Mouse (Mus musculus) c-Kit-positive CD71-positive TER-119-positive erythroid progenitor cells, embryonic 14.5 days (primary cell): ENCODE results near the gene Dnm2.
"Not testable (repeated sequence)": the region's sequence is repeated elsewhere in the genome, so short reads cannot be mapped to it uniquely, and the experiment has no call there.

Experiments used
- DNase-seq: peaks from one replicate; pipeline ENCODE4 v3.0.0-alpha.2; 2013; ENCODE audit warnings: low spot score

Dnm2 gene

DNA sequence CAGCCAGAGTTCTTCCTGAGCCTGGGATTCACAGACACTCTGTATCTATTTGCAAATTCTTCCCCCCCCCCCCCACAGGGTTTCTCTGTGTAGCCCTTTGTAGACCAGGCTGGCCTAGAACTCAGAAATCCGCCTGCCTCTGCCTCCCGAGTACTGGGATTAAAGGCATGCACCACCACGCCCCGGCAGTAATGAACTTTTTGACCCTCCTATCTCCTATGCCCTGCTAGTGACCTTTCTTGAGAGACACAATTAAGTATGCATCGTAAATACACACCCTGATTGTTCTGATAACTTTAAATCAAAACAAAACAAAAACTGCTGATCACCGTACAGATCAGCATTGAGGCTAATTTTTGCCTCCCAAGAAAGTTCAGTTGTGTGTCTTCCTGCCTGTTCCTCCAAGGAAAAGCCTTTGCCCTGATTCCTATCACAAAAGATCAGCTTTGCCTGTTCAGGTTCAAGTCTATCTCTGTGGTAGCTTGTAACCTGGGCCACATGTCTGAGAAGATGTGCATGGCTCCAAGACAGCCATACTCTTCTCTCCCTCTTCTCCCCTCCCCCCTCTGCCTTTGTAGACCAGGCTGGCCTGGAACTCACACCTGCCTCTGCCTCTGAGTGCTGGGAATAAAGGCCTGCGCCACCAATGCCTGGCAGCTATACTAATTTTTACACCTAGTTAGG is 31.7 kb downstream of the Dnm2 start:
- no peak for DNase-seq

DNA sequence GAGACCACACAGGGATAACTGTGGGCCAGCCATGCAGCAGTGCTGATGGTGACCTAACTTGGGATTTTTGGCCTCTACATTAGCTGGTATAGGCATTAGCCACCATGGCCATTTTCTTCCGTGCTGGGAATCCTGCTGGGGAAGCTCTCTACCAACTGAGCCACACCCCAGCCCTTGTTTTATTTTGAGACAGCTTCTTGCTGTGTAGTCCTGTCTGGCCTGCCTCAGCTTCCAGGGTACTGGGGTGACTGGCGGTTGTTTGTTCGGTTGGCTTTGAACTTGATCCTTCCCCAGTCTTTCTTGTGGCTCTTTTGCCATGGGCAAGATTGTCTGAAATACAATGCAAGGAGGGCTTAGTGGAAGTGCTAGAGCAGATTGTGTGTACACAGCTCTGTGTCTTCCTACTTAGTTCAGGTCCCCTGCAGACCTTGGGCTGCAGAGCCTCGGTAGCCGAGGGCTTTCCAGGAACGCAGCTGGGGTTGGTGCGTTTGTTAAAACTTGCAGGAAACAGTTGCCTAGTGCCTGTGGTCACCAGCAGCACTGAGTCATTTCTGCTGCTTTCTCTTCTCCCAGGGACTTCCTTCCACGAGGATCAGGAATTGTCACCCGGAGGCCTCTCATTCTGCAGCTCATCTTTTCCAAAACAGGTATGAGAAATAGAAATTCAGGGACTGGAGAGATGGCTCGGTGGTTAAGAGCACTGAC is 32.4 kb downstream of the Dnm2 start:
- DNase-seq, result no peak

- no peak for DNase-seq
These were observed 34.1 kb downstream of the Dnm2 start for GRCm38 (mm10) chr9:21458821-21459220.

DNA sequence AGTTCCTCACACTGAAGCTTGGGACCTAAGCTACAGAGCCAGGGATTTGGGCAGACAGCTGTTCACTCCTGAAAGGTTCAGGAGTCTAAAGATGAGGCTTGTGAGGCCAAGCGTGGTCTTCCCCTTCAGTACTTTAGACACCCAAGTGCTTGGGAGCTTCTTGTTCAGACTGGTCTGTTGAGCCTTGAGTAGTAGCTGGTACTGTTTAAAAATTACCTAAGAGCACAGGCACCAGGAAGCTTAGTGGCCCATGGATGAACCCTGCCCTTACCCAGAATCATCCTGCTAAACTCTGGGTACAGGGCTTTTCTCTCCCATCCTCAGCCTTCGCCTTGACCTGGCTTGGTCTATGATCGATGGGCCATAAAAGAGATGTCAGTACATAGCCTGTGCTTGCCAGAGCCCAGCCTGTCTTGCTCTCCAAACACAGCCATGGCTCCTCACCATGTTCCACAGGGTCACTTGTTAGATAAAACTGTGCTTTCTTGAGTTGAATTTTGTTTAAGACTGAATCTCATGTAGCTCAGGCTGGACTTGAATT is 35.8 kb downstream of the Dnm2 start:
- DNase-seq, result no peak

- no peak for DNase-seq
These were observed 38.5 kb downstream of the Dnm2 start for GRCm38 (mm10) chr9:21463138-21463590.

DNA sequence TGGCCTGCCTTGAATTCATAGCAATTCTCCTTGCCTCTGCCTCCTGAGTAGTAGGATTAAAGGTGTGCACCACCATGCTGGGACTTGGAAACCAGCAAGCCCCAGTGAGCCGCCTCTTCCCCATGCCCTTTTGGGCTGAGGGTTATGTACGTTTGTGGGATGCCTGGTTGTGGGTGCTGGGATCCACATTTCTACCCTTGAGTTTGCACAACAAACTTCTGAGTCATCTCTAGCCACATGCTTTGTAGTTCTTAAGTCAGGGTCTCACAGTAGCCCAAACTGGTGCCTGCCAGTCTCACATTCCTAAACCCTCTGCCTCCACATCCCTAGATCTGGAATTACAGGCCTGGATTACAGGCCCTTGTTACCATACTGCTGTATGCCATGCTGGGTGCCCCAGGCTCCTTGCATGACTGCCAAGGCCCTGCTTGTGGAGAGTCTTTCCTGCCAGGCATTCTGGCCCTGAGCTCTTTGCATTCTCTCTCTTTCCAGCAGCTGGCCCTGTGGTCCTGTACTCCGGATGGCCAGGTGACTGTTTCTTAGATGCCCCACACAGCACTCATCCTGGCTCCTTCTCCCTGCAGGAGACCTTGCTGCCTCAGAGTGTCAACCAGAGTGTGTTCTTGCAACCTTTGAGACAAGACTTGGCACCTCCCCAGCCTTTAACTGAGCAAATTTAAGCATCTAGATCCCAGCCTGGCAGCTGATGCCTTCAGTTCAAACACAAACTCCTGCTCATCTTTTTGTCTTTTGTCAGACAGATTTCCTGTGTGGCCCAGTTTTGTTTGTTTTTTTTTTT is 39.3 kb downstream of the Dnm2 start:
- no peak for DNase-seq

DNA sequence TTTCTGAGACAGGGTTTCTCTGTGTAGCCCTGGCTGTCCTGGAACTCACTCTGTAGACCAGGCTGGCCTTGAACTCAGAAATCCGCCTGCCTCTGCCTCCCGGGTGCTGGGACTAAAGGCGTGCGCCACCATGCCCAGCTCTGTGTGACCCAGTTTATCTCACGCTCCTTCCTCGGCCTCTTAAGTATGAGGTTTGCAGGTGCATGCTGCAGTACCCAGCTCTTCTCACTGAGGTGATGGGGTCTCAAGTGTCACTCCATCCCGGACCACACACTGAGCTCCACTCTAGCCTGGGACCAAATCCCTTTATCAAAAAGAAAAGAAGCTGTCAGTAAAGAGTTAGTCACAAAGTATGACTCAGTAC is 39.8 kb downstream of the Dnm2 start:
- DNase-seq, result not testable (repeated sequence)

GRCm38 (mm10) chr9:21469032-21470024 is 44.6 kb downstream of the Dnm2 start:
- DNase-seq, result peak; percentile 47

DNA sequence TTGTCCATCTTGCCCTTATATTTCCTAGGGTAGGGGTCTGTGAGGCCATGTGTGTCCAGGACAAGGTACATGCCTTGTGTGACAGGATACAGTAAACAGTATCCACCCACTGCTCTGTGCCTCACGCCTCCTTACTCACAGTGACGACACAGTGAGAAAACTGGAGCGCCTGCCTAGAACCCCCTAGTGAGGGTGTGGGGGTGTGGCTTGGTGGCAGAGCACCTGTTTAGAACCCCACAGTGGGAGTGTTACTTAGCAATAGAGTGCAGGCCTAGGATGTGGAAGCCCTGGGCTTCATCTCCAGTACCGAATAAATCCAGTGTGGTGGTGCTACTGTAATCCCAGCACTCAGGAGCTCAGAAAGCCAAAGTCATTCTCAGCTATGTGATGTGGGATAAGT is 48.2 kb downstream of the Dnm2 start:
- DNase-seq, result no peak

GRCm38 (mm10) chr9:21477707-21478106 is 53.0 kb downstream of the Dnm2 start:
- no peak for DNase-seq

DNA sequence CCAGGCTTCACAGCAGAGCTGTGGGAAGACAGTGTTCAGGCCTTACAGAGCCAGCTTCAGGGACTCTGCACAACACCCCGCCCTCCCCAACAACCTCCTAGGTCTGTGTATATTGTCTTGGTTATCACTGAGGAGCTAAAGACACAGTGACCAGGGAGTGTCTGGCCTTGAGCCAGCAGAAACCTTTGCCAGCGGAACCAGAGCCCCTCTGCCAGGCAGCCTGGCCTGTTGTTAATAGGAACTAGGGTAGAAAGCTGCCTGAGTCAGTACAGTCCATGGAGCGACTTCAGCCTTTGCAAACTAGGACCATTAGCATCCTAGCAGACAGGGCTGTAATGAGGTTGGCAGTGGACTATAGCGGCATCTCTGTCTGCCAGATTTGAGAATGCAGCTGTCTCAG is 59.4 kb downstream of the Dnm2 start:
- no peak for DNase-seq

- not testable (repeated sequence) for DNase-seq
These were observed 63.5 kb downstream of the Dnm2 start for GRCm38 (mm10) chr9:21488246-21488645.

DNA sequence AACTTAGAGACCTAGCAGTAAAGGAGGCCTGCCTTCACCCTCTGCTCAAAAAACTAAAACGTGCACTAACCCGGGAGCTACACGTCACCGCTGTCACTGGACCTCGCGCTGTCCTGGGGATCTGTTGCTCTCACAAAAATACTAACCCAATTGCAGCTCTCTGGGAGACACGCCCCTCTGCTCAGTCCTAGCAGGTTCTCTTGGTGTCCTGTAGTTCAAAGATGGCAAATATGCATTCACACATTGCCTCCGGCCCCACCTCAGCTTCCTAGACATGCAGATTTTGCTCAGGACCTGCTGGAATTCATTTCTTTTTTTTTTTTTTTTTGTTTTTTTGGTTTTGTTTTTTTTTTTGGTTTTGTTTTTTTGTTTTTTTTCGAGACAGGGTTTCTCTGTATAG is 66.0 kb downstream of the Dnm2 start:
- DNase-seq, result no peak

DNA sequence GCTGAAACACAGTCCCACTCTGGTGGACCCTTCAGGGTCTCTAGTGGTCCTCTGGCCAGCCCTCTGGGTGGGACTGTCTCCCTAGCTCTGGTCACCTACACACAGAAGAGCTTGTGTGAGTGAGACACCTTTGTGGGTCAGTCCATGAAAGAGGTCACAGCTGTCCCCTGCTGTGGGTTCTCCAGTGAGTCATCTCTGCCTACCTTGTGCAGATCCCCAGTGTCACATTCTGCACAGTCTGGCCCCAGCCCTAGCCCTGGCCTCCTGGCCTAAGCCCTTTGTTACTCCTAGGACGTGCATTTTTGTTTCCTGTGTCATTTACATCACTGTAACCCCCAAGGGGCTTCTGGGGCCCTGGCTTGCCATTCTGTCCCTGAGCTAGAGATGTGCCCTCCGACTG is 69.2 kb downstream of the Dnm2 start:
- no peak for DNase-seq

DNA sequence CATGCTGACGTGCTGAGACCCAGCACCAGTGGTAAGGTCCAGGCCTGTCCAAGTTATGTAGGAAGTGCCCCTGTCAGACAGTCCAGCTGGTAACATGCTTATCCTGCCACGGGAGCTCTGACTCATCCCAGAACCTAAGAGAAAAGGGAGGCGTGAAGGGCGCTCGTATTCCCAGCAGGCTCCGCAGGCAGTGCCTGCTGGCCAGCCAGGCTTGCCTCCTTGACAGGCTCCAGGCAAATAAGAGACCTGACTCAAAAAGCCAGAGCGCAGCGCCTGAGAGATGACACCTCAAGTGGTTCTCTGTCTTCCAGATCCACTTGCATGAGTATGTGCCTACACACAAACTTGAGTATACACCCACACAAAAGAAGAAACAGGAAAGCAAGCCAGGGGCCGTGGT is 70.0 kb downstream of the Dnm2 start:
- no peak for DNase-seq

DNA sequence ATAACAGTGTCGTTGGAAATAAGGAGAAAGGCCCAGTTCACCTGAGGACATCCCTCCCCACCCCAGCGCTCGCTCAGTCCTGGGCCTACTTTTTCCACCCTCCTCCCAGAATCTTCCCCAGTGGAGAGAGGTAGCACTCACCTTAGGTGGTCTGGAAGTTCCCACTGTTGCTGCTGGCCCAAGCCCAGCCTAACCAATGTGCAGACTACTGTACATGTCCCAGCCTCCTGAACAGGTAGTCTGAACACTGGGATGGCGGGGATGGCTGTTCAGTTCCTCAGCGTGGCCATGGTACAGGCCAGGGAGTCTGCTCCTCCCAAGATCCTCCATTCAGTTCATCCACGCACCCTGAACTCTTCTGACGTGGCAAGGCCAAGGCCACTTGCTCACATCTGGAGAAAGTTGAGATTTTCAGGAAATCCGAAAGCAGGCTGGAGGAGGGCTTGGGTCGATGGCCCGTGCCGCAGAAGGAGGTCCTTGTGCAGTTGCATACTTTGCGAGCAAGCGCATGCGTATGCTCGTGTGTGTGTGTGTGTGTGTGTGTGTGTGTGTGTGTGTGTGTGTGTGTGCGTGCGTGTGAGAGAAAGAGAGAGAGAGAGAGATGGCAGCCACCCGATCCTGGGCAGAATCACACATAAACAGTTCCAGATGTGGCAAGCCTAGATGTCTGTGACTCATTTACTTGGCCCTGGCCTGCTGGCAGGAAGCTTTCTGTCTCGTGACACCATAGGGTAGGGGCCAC is 71.8 kb downstream of the Dnm2 start:
- no peak for DNase-seq

DNA sequence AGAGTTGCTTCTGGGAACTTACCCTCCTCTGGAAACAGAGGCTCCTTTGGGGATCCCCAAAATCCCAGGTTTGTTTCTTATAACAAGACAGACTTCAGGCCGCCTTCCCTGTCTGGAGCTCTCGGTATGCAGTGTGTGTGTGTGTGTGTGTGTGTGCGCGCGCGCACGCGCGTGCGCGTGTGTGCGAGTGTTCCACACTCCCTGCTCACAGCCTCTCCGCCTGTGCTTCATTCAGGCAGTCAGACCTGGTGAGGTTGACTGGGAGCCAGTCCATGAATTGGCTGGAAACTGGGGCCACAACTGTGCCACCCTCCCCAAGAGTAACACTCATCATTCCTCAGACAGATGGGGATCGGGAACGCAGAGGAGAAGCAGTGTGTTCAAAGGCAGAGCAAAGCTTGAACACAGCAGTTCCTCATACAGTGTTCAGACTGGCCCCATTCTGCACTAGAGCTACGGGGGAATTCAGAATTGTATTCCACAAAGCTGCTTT is 72.4 kb downstream of the Dnm2 start:
- DNase-seq, result no peak

- no peak for DNase-seq
These were observed 73.0 kb downstream of the Dnm2 start for GRCm38 (mm10) chr9:21497664-21498063.

DNA sequence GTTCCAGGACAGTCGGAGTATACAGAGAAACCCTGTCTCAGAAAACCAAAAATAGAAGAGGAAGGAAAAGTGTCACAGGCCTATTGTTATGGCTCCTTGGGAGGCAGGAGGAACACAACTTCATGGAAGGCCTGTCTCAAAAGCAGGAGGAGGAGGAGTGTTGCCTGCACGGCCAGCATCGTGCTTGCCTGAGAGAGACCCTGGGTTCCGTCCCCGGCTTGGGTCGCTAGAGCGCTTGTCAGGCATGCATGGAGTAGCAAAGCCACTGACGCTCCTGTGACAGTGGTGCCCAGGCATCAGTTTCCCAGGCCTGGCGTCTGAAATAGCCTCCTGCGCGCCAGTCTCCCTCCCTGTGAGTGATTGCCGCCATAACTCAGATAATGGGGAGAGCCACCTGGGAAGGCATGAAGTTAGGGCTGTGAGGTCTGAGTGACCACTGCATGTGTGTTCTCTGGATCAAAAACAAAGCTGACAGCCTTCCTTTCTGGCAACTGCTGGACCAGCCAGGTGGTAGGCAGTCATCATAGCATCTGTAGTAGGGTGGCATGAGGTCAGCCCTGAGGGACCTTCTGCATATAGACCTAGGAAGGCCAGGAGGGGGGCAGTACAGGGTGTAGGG is 73.7 kb downstream of the Dnm2 start:
- no peak for DNase-seq

DNA sequence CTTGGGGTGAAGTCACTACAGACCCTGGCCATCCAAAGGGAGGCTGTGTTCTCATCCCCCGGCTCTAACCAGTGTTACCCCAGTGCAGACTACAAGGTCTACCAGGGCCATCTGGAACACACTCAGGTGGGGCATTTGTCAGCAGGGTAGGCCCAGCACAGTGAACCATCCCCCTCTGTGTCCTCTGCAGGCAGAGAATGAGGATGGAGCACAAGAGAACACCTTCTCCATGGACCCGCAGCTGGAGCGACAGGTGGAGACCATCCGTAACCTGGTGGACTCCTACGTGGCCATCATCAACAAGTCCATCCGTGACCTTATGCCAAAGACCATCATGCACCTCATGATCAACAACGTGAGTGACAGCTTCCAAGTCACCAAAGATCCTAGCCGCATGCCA is 78.6 kb downstream of the Dnm2 start:
- no peak for DNase-seq
